Mouse (Mus musculus): Measurements from ENCODE around the gene Ercc4. TPM values are rescaled to one million over a fixed set of nuclear protein-coding genes. Genes with fewer than 3 reads are reported as not detected.

Ercc4 gene
- polyA plus RNA-seq, 1 experiment from 2014 or later, result 9.5 TPM

DNA sequence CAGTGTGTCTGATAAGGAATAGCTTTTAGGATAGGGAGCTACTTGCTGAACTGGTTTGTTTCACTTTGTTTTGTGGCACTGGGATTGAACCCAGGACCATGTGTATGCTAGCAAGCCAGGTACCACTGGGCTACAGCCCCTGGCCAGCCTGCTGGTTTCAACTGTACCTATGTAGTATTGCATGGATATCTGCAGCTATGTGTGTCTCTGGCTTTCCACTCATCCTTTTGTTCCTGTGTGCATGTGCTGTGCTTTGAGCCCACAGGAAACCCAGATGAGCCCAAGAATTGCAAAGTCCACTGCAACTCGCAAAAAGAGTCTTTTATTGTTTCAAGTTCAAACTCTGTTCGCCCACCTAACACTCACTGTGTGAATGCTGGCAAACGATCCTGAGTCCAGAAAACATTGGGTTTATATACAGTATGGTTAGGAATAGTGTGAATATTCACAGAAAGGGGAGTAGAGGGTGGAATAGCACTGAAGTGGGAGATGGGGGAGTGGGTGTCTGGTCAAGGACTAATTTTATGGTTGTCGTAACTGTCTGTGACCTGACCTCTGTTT, 73.8 kb downstream of the Ercc4 start:
- H3K27ac ChIP-seq (ENCODE audit: low read length), result no peak overlapping the region
- no peaks in the 10 kb centered on the region for H3K36me3 ChIP-seq (ENCODE audit: control insufficient read depth, insufficient read depth)
- no peak overlapping the region for H3K4me3 ChIP-seq (ENCODE audit: low read length)
- H3K4me1 ChIP-seq (ENCODE audit: control insufficient read depth, insufficient read depth, low read length), result no peaks in the 10 kb centered on the region
- peaks cover 2% of the 10 kb centered on the region for H3K9me3 ChIP-seq (replicated peaks; ENCODE audit: control insufficient read depth, low read length)
- no peak overlapping the region for H3K4me2 ChIP-seq (ENCODE audit: low read depth, low read length)
- no peak for ATAC-seq (replicated peaks; ENCODE audit: extremely low read depth, insufficient read depth, low FRiP score)
- no peak overlapping the region for H3K9ac ChIP-seq (ENCODE audit: low read length)
- no peaks in the 10 kb centered on the region for H3K27me3 ChIP-seq (ENCODE audit: control insufficient read depth, insufficient read depth, low read length)
- WGBS, result 83% methylated on average over 4 of the region's 4 CpGs

DNA sequence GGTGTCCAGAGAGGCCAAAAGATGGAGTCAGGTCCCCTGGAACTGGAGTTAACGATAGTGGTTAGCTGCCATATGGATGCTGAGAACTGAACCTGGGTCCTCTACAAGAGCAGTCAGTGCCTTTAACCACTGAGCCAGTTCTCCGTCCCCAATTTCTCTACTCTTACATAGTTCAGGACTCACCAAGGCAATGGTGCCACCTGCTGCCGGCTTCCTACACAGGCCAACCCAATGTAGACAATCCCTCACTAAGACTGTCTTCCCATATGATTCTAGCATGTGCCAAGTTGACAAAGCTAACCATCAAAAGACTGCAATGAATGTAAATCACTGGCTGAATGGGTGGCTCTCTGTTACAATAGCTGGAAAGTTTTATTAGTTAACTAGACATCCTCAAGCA, 74.9 kb downstream of the Ercc4 start:
- Histone ChIP-seq H3K27ac (ENCODE audit: low read length) (no peak overlapping the region), H3K9ac (ENCODE audit: low read length) (no peak overlapping the region), H3K9me3 (replicated peaks; ENCODE audit: control insufficient read depth, low read length) (peaks cover 2% of the 10 kb centered on the region), H3K4me1 (ENCODE audit: control insufficient read depth, insufficient read depth, low read length) (peaks cover 7% of the 10 kb centered on the region), H3K4me3 (ENCODE audit: low read length) (no peak overlapping the region), H3K36me3 (ENCODE audit: control insufficient read depth, insufficient read depth) (no peaks in the 10 kb centered on the region), H3K27me3 (ENCODE audit: control insufficient read depth, insufficient read depth, low read length) (no peaks in the 10 kb centered on the region), H3K4me2 (ENCODE audit: low read depth, low read length) (no peak overlapping the region)
- no peak for ATAC-seq (replicated peaks; ENCODE audit: extremely low read depth, insufficient read depth, low FRiP score)
- WGBS, result 78% methylated on average over 3 of the region's 3 CpGs

DNA sequence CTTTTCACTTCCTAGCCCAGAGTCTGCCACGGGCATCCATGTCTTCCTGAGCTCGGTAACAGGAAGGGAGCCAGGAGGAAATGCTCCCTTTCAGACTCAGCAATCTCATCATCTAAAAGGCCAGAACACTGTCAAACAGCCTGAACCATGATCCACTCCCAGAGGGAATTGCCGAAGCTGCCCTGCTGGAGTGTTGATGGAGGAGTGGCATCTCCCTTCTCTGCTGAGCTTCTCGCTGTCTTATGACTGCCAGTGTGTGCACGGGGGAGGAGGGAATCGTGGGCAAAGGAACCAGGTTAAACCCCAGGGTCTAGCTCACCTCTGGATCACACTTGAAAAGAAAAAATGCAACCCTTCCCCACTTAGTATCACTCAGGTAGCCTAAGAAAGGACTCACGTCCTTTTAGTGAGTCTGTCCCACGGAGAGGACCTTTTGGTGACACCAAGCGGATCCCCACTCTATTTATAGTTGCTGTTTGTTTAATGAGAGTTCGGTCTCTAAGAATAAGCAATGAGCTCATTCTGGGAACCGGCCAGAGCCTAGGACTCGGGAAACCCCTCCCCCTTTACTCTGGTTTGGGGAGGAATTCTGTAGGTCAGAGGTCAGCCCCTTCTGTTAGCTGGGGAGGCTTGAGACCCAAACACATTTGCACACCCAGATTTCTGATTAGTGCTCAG, 80.1 kb downstream of the Ercc4 start:
- Histone ChIP-seq H3K27ac (ENCODE audit: low read length) (peak overlapping the region; percentile 92), H3K27me3 (ENCODE audit: control insufficient read depth, insufficient read depth, low read length) (no peaks in the 10 kb centered on the region), H3K36me3 (ENCODE audit: control insufficient read depth, insufficient read depth) (no peaks in the 10 kb centered on the region), H3K4me2 (ENCODE audit: low read depth, low read length) (peak overlapping the region; percentile 58), H3K9ac (ENCODE audit: low read length) (peak overlapping the region; percentile 67), H3K4me3 (ENCODE audit: low read length) (peak overlapping the region; percentile 18; the same call in 1 of the 2 replicates), H3K9me3 (replicated peaks; ENCODE audit: control insufficient read depth, low read length) (peaks cover 2% of the 10 kb centered on the region), H3K4me1 (ENCODE audit: control insufficient read depth, insufficient read depth, low read length) (peaks cover 34% of the 10 kb centered on the region)
- WGBS, result 9% methylated on average over 12 of the region's 12 CpGs
- ATAC-seq (replicated peaks; ENCODE audit: extremely low read depth, insufficient read depth, low FRiP score), result peak; percentile 76

DNA sequence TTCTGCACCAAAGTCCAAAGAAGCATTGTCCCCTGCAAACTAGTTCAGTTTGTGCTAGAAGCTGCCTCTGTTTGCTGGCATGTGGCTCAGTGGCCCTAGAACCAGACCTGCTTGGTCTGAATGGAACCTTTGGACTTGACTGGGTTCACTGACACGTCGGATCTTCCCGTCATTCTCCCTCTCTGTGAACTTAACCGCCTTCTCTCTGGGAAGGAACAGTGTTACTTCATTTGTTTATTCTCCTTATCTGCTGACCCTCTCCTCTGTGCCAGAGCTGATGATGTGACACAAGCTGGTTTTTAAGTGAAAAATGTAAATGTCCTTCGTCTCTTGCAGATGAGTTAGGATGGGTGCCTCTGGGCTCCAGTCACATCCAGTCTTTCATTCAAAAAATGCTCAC, 81.0 kb downstream of the Ercc4 start:
- H3K9ac ChIP-seq (ENCODE audit: low read length), result no peak overlapping the region
- peaks cover 39% of the 10 kb centered on the region for H3K4me1 ChIP-seq (ENCODE audit: control insufficient read depth, insufficient read depth, low read length)
- ATAC-seq (replicated peaks; ENCODE audit: extremely low read depth, insufficient read depth, low FRiP score), result no peak
- H3K27ac ChIP-seq (ENCODE audit: low read length), result no peak overlapping the region; the same call in 1 of the 2 replicates
- H3K4me2 ChIP-seq (ENCODE audit: low read depth, low read length), result no peak overlapping the region
- H3K4me3 ChIP-seq (ENCODE audit: low read length), result no peak overlapping the region
- no peaks in the 10 kb centered on the region for H3K36me3 ChIP-seq (ENCODE audit: control insufficient read depth, insufficient read depth)
- no peaks in the 10 kb centered on the region for H3K27me3 ChIP-seq (ENCODE audit: control insufficient read depth, insufficient read depth, low read length)
- 50% methylated on average over 5 of the region's 5 CpGs for WGBS
- peaks cover 2% of the 10 kb centered on the region for H3K9me3 ChIP-seq (replicated peaks; ENCODE audit: control insufficient read depth, low read length)

DNA sequence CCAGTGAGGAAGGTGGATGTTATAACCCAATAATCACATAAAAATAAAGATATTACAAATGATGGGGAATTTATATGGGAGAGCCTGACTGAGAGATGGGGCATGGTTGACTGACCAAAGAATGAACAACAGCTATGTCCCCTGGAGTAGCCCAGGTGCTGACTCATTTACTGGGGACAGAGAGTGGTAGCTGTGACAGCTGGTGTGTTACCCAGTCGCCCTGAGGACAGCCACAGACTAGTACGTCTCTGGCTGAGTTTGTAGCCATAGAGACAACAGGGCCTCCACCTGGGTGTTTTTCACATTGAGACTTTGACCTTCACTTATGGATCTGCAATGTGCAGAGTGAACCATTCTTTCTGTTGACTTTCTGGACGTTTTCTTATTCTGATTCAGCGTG, 81.7 kb downstream of the Ercc4 start:
- Histone ChIP-seq H3K4me3 (ENCODE audit: low read length) (no peak overlapping the region), H3K36me3 (ENCODE audit: control insufficient read depth, insufficient read depth) (no peaks in the 10 kb centered on the region), H3K27ac (ENCODE audit: low read length) (no peak overlapping the region), H3K4me2 (ENCODE audit: low read depth, low read length) (no peak overlapping the region), H3K27me3 (ENCODE audit: control insufficient read depth, insufficient read depth, low read length) (no peaks in the 10 kb centered on the region), H3K9ac (ENCODE audit: low read length) (no peak overlapping the region), H3K9me3 (replicated peaks; ENCODE audit: control insufficient read depth, low read length) (no peaks in the 10 kb centered on the region; the same call in 1 of the 2 replicates), H3K4me1 (ENCODE audit: control insufficient read depth, insufficient read depth, low read length) (peaks cover 39% of the 10 kb centered on the region)
- 68% methylated on average over 4 of the region's 4 CpGs for whole genome bisulfite sequencing
- ATAC-seq (replicated peaks; ENCODE audit: extremely low read depth, insufficient read depth, low FRiP score), result no peak

DNA sequence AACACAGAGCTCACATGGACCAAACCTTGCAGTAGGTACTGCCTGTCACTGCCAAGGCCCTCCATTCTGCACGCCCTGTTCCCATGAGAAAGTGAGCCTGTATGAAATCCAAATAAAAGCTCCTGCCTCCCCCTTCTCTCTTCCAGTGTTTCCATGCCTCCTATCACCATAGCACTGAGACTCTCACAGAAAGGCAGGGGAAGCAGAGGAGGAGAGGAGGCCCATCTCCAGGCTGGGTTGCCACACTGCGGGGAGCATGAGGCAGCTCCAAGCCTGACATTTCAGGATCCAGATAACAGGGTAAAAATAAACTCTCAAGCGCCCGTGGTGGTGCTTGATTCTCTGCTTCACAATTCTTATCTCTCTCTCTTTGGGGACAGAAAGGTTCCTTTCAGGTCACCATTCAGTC, 84.2 kb downstream of the Ercc4 start:
- Histone ChIP-seq H3K9ac (ENCODE audit: low read length) (no peak overlapping the region), H3K36me3 (ENCODE audit: control insufficient read depth, insufficient read depth) (no peaks in the 10 kb centered on the region), H3K27ac (ENCODE audit: low read length) (peak overlapping the region; percentile 84), H3K27me3 (ENCODE audit: control insufficient read depth, insufficient read depth, low read length) (no peaks in the 10 kb centered on the region), H3K4me2 (ENCODE audit: low read depth, low read length) (peak overlapping the region; percentile 14; the same call in 1 of the 2 replicates), H3K9me3 (replicated peaks; ENCODE audit: control insufficient read depth, low read length) (no peaks in the 10 kb centered on the region), H3K4me3 (ENCODE audit: low read length) (no peak overlapping the region), H3K4me1 (ENCODE audit: control insufficient read depth, insufficient read depth, low read length) (peaks cover 39% of the 10 kb centered on the region)
- WGBS, result 19% methylated on average over 4 of the region's 4 CpGs
- ATAC-seq (replicated peaks; ENCODE audit: extremely low read depth, insufficient read depth, low FRiP score), result peak; percentile 82

DNA sequence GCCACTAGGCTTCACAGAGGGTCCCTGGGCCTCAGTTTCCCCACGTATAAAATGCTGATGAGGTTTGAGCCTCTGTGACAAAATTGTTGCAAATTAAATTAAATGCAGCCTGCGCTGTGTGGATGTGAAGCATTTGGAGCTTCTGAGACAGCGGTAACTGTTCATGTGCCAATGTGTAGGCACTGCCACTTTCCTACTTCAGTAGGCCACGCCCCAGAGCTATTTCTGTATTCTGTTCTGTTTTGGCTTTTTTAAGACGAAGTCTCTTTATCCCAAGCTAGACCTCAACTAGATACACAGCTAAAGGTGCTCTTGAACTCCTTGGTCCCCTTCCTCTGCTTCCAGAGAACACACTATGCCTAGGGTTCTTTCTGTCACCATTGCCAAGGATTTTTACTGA, 85.4 kb downstream of the Ercc4 start:
- Histone ChIP-seq H3K27me3 (ENCODE audit: control insufficient read depth, insufficient read depth, low read length) (no peaks in the 10 kb centered on the region), H3K36me3 (ENCODE audit: control insufficient read depth, insufficient read depth) (no peaks in the 10 kb centered on the region), H3K9ac (ENCODE audit: low read length) (no peak overlapping the region), H3K27ac (ENCODE audit: low read length) (no peak overlapping the region), H3K4me3 (ENCODE audit: low read length) (no peak overlapping the region), H3K4me2 (ENCODE audit: low read depth, low read length) (no peak overlapping the region), H3K9me3 (replicated peaks; ENCODE audit: control insufficient read depth, low read length) (no peaks in the 10 kb centered on the region), H3K4me1 (ENCODE audit: control insufficient read depth, insufficient read depth, low read length) (peaks cover 27% of the 10 kb centered on the region)
- ATAC-seq (replicated peaks; ENCODE audit: extremely low read depth, insufficient read depth, low FRiP score), result no peak
- WGBS, result 74% methylated on average over 5 of the region's 5 CpGs

DNA sequence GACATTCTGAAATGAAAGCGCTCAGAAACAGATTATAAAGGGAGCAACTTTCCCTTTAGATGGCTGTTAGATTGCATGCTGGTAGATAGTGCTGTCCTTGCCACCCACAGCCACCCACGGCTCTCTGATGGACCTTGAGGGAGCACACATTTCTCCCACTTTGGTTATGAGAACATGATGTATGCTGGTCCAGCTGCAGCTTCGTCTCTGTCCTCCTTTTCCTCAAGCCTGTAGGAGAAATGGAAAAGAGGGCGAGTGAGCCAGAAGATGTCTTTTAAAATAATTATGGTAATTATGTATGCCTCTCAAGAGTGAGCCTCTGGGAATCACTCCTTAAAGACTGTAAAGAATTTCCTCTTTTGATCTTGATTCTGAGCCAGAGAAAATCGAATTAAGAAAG, 87.1 kb downstream of the Ercc4 start:
- 64% methylated on average over 5 of the region's 5 CpGs for WGBS
- Histone ChIP-seq H3K27ac (ENCODE audit: low read length) (no peak overlapping the region), H3K4me2 (ENCODE audit: low read depth, low read length) (no peak overlapping the region)

DNA sequence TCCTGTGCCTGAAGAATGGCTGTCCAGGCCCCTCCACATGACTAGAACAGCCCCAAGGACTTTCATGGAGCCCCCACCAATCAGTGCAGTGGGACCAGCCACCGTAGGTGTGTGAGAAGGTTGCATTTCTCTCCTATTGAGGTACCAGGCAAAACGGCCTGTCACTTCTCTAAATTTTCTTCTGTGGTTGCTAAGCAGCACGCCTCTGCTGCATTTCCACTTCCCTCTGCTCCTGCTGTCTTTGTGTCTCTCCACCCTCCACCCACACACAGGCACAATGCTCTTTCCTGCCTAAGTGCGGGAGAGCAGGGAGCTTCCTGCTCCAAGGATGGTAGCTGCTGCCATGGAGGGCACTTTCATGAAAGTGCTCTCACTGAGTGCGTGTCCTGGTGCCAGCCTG, 87.8 kb downstream of the Ercc4 start:
- no peaks in the 10 kb centered on the region for H3K9me3 ChIP-seq (replicated peaks; ENCODE audit: control insufficient read depth, low read length)
- no peak for ATAC-seq (replicated peaks; ENCODE audit: extremely low read depth, insufficient read depth, low FRiP score)
- H3K27me3 ChIP-seq (ENCODE audit: control insufficient read depth, insufficient read depth, low read length), result no peaks in the 10 kb centered on the region
- no peak overlapping the region for H3K4me3 ChIP-seq (ENCODE audit: low read length)
- no peak overlapping the region for H3K27ac ChIP-seq (ENCODE audit: low read length)
- no peak overlapping the region for H3K4me2 ChIP-seq (ENCODE audit: low read depth, low read length)
- 55% methylated on average over 5 of the region's 5 CpGs for WGBS
- peaks cover 21% of the 10 kb centered on the region for H3K4me1 ChIP-seq (ENCODE audit: control insufficient read depth, insufficient read depth, low read length)
- no peaks in the 10 kb centered on the region for H3K36me3 ChIP-seq (ENCODE audit: control insufficient read depth, insufficient read depth)
- H3K9ac ChIP-seq (ENCODE audit: low read length), result no peak overlapping the region

More for the DNA sequence above, 87.1 kb downstream of the Ercc4 start:
- Histone ChIP-seq H3K9ac (ENCODE audit: low read length) (no peak overlapping the region), H3K27me3 (ENCODE audit: control insufficient read depth, insufficient read depth, low read length) (no peaks in the 10 kb centered on the region), H3K9me3 (replicated peaks; ENCODE audit: control insufficient read depth, low read length) (no peaks in the 10 kb centered on the region), H3K4me3 (ENCODE audit: low read length) (no peak overlapping the region), H3K36me3 (ENCODE audit: control insufficient read depth, insufficient read depth) (no peaks in the 10 kb centered on the region), H3K4me1 (ENCODE audit: control insufficient read depth, insufficient read depth, low read length) (peaks cover 21% of the 10 kb centered on the region)
- no peak for ATAC-seq (replicated peaks; ENCODE audit: extremely low read depth, insufficient read depth, low FRiP score)
